Mouse (Mus musculus) cortical plate, adult 2 months (tissue): ENCODE measurements around the gene Exoc8.

Experiments used
- CTCF ChIP-seq: fragments of 200-500 bp; IDR thresholded peaks from 2 replicates; pipeline ENCODE4 v1.5.1; 2011; ENCODE audit warnings: mild to moderate bottlenecking, control low read depth, low read length; ENCODE audit not compliant: insufficient read depth; ENCODE audit errors: extremely low read depth
- POLR2A ChIP-seq: fragments of 200-500 bp; IDR thresholded peaks from 2 replicates; pipeline ENCODE4 v1.6.1; 2011; ENCODE audit warnings: mild to moderate bottlenecking, low read length, control low read depth; ENCODE audit not compliant: insufficient read depth; ENCODE audit errors: extremely low read depth

DNA sequence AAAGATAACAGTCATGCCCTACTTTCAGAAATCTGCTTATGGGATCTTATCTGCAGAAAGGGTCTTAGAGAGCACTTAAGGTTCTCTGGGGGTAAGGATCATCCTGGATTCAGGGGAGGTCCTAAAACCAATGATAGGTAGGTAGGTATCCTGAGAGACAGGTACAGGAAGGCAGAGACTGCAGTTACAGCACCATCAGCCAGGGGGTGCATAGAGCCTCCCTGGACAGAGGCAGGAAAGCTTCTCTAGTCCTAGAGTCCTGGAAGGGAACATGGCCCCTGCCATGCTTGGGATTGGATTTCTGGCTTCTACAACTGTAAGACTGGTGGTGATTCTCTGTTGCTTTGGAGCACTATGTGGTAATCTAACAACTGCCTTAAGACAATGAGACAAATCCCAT, 38.0 kb downstream of the Exoc8 start:
- TF ChIP-seq CTCF (peak; percentile 25; the same call in 1 of the 2 replicates), POLR2A (no peak)
